Mouse (Mus musculus): ENCODE measurements around the gene Apod. TPM values are rescaled to one million over a fixed set of nuclear protein-coding genes. Genes with fewer than 3 reads are reported as not detected.
A peak's percentile ranks its signal among the peaks of the same experiment; 100 is the strongest.

Gene Apod
- polyA plus RNA-seq, 1 experiment from 2014 or later: 96.7 TPM

GRCm38 (mm10) chr16:31280176-31280575 is 34.4 kb downstream of the Apod start:
- H3K9me3 ChIP-seq (replicated peaks): no peaks in the 10 kb centered on the region
- H3K9ac ChIP-seq: no peak overlapping the region
- no peak overlapping the region for H3K4me2 ChIP-seq (replicated peaks)
- peaks cover 18% of the 10 kb centered on the region for H3K4me1 ChIP-seq
- no peaks in the 10 kb centered on the region for H3K36me3 ChIP-seq
- no peak overlapping the region for H3K27ac ChIP-seq (replicated peaks)
- no peaks in the 10 kb centered on the region for H3K27me3 ChIP-seq
- no peak overlapping the region for H3K4me3 ChIP-seq (replicated peaks)
- no peak for ATAC-seq (ENCODE audit: insufficient number of reproducible peaks, low FRiP score, low TSS enrichment, low read depth)
- WGBS: 85% methylated on average over 4 of the region's 4 CpGs

- peaks cover 18% of the 10 kb centered on the region for H3K4me1 ChIP-seq
- H3K27me3 ChIP-seq: no peaks in the 10 kb centered on the region
- no peaks in the 10 kb centered on the region for H3K9me3 ChIP-seq (replicated peaks)
- no peak overlapping the region for H3K9ac ChIP-seq
- no peaks in the 10 kb centered on the region for H3K36me3 ChIP-seq
- ATAC-seq (ENCODE audit: insufficient number of reproducible peaks, low FRiP score, low TSS enrichment, low read depth): no peak
- WGBS: 75% methylated on average over 6 of the region's 6 CpGs
- no peak overlapping the region for H3K4me2 ChIP-seq (replicated peaks)
- no peak overlapping the region for H3K4me3 ChIP-seq (replicated peaks)
- no peak overlapping the region for H3K27ac ChIP-seq (replicated peaks)
Measured at GRCm38 (mm10) chr16:31278581-31278980, 36.0 kb downstream of the Apod start.

- no peaks in the 10 kb centered on the region for H3K9me3 ChIP-seq (replicated peaks)
- no peak overlapping the region for H3K4me2 ChIP-seq (replicated peaks)
- whole genome bisulfite sequencing: 62% methylated on average over 2 of the region's 2 CpGs
- no peak for ATAC-seq (ENCODE audit: insufficient number of reproducible peaks, low FRiP score, low TSS enrichment, low read depth)
- no peak overlapping the region for H3K9ac ChIP-seq
- H3K4me1 ChIP-seq: peaks cover 23% of the 10 kb centered on the region
- H3K27ac ChIP-seq (replicated peaks): no peak overlapping the region
- no peaks in the 10 kb centered on the region for H3K36me3 ChIP-seq
- no peaks in the 10 kb centered on the region for H3K27me3 ChIP-seq
- no peak overlapping the region for H3K4me3 ChIP-seq (replicated peaks)
Measured at GRCm38 (mm10) chr16:31278081-31278480, 36.5 kb downstream of the Apod start.

- Histone ChIP-seq H3K27me3 (no peaks in the 10 kb centered on the region), H3K4me2 (replicated peaks) (no peak overlapping the region), H3K36me3 (no peaks in the 10 kb centered on the region), H3K27ac (replicated peaks) (peak overlapping the region; percentile 85), H3K9ac (no peak overlapping the region), H3K4me1 (peaks cover 33% of the 10 kb centered on the region), H3K9me3 (replicated peaks) (no peaks in the 10 kb centered on the region), H3K4me3 (replicated peaks) (no peak overlapping the region)
- WGBS: 57% methylated on average over 7 of the region's 7 CpGs
- no peak for ATAC-seq (ENCODE audit: insufficient number of reproducible peaks, low FRiP score, low TSS enrichment, low read depth)
Measured at GRCm38 (mm10) chr16:31276962-31277361, 37.6 kb downstream of the Apod start.

DNA sequence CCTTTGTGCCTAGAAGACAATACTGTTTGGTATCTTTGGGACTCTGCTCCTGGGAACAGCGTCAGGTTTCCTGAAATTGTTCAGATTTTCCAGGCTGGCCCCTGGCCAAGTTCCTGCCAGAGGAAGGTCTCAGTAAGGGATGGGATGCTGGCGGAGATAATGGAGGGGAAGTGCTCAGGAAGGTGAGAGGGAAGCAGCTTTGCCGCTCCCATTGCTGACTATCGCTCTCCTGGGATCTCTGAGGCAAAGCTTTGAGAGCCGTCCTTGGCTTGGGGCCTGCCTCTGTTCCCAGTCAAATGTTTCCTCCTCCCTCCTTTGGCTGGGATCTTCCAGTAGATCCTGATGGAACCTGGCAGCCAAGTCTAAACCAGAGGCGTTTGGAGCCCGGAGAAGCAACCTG is 38.1 kb downstream of the Apod start:
- Histone ChIP-seq H3K27me3 (no peaks in the 10 kb centered on the region), H3K9me3 (replicated peaks) (no peaks in the 10 kb centered on the region), H3K4me1 (peaks cover 34% of the 10 kb centered on the region), H3K9ac (no peak overlapping the region), H3K36me3 (no peaks in the 10 kb centered on the region; the same call in 1 of the 2 replicates), H3K4me2 (replicated peaks) (no peak overlapping the region), H3K27ac (replicated peaks) (peak overlapping the region; percentile 85), H3K4me3 (replicated peaks) (no peak overlapping the region)
- 44% methylated on average over 7 of the region's 7 CpGs for WGBS
- no peak for ATAC-seq (ENCODE audit: insufficient number of reproducible peaks, low FRiP score, low TSS enrichment, low read depth)

DNA sequence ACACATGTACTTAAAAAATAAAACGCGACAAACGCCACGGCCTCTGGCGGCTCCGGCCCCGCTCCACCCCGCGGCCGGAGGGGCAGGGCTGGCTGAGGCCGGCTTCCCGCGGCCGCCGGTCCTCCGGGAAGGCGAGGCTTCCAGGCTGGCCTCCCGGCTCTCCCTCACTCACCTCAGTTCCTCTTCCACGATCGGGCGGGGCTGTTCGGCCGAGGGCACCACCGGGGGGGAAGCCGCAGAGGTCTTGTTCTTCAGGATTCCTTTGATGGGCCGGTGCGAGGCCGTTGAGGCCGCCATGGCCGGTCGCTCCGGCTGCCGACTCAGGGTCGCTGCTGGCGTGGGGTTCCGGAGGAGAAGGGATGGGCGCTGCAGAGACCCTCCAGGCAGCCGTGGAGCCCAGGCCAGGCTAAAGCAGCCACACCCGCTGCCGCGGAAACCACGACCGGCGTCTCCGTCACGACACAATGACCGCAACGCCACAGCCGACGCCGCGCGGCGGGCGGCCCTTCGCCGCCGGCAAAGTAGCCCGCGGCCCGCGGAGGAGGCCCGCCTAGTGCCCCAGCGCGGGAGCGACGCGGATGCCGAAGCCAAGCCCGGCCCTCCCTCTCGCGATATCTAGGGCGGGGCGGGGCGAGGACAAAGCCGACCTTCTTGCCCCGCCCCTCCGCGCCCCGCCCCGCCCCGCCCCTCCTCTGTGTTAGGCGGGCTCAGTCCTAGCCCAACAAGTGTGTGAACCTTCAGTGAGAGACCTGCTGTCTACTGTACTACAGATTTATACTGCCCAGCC is 39.7 kb downstream of the Apod start, which contains the start of gene Ppp1r2:
Gene Ppp1r2, minus strand, starts transcription at position 604 of the 787 bp plus-strand sequence.
- peak within 1 kb of the TSS; percentile 97 for H3K9ac ChIP-seq
- peak; percentile 96 for ATAC-seq (ENCODE audit: insufficient number of reproducible peaks, low FRiP score, low TSS enrichment, low read depth)
- no peaks in the 10 kb centered on the region for H3K27me3 ChIP-seq
- H3K9me3 ChIP-seq (replicated peaks): no peaks in the 10 kb centered on the region
- H3K4me1 ChIP-seq: peaks cover 40% of the 10 kb centered on the region
- H3K4me3 ChIP-seq (replicated peaks): peak within 1 kb of the TSS; percentile 87
- no peaks in the 10 kb centered on the region; the same call in 1 of the 2 replicates for H3K36me3 ChIP-seq
- peak within 1 kb of the TSS; percentile 52 for H3K4me2 ChIP-seq (replicated peaks)
- peak within 1 kb of the TSS; percentile 92 for H3K27ac ChIP-seq (replicated peaks)
- under 1% methylated on average over 78 of the region's 83 CpGs for WGBS

- Histone ChIP-seq H3K4me3 (replicated peaks) (peak overlapping the region; percentile 87), H3K4me2 (replicated peaks) (peak overlapping the region; percentile 52), H3K27ac (replicated peaks) (0 out of 2 replicates have a peak overlapping the region, but pooled peaks have one; percentile 92), H3K36me3 (no peaks in the 10 kb centered on the region; the same call in 1 of the 2 replicates), H3K4me1 (peaks cover 42% of the 10 kb centered on the region), H3K27me3 (no peaks in the 10 kb centered on the region), H3K9ac (peak overlapping the region; percentile 97), H3K9me3 (replicated peaks) (no peaks in the 10 kb centered on the region)
- WGBS: 1% methylated on average over 6 of the region's 6 CpGs
- ATAC-seq (ENCODE audit: insufficient number of reproducible peaks, low FRiP score, low TSS enrichment, low read depth): no peak
Measured at GRCm38 (mm10) chr16:31274084-31274483, 40.5 kb downstream of the Apod start.

DNA sequence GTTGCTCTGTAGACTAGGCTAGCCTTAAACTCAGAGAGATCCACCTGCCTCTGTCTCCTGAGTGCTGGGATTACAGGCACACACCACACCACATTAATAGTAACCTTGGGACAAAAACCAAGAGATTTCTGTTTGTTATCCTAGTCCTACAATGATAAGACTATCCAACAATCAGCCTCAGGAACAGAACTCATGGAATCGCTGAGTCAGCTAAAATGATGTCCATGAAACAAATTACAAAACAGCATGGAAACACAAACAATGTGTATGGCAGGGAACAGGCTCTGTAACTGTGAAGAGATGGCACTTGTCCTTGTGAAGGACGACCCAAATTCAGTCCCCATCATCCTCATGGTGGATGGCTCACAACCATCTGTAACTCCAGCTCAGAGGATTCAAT is 47.9 kb downstream of the Apod start:
- 91% methylated on average over 2 of the region's 2 CpGs for WGBS
- no peak for ATAC-seq (ENCODE audit: insufficient number of reproducible peaks, low FRiP score, low TSS enrichment, low read depth)
- H3K4me3 ChIP-seq (replicated peaks): no peak overlapping the region
- H3K27ac ChIP-seq (replicated peaks): no peak overlapping the region
- peaks cover 11% of the 10 kb centered on the region for H3K36me3 ChIP-seq
- H3K4me2 ChIP-seq (replicated peaks): no peak overlapping the region
- H3K4me1 ChIP-seq: peaks cover 9% of the 10 kb centered on the region; the same call in 1 of the 2 replicates
- H3K9ac ChIP-seq: no peak overlapping the region
- no peaks in the 10 kb centered on the region for H3K27me3 ChIP-seq
- no peaks in the 10 kb centered on the region for H3K9me3 ChIP-seq (replicated peaks)

- Histone ChIP-seq H3K27me3 (no peaks in the 10 kb centered on the region), H3K4me1 (no peaks in the 10 kb centered on the region), H3K9me3 (replicated peaks) (no peaks in the 10 kb centered on the region), H3K36me3 (peaks cover 55% of the 10 kb centered on the region), H3K9ac (no peak overlapping the region), H3K4me3 (replicated peaks) (no peak overlapping the region), H3K27ac (replicated peaks) (no peak overlapping the region), H3K4me2 (replicated peaks) (no peak overlapping the region)
- no peak for ATAC-seq (ENCODE audit: insufficient number of reproducible peaks, low FRiP score, low TSS enrichment, low read depth)
- WGBS: 81% methylated on average over 2 of the region's 2 CpGs
Measured at GRCm38 (mm10) chr16:31256151-31256550, 58.5 kb downstream of the Apod start.

DNA sequence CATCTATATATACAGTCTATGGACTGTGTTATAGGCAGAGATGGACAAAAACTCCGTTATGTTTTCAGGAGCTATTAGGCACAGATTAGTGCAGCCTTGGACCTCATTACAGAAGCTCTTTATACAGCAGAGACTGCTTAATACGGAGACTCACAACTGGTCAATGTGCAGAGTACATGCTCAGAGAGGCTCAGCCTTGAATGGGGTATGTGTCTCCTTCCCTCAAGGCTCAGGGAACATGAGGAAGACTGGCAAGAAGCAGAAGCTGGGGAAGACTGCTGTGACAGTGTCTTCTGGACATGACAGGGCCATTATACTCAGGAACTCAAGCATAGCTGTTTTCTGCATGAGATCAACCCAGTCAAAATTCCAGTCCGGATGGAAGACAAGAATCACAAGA is 58.9 kb downstream of the Apod start:
- WGBS: 74% methylated on average over 3 of the region's 3 CpGs
- peaks cover 51% of the 10 kb centered on the region for H3K36me3 ChIP-seq
- H3K9me3 ChIP-seq (replicated peaks): no peaks in the 10 kb centered on the region
- H3K27me3 ChIP-seq: no peaks in the 10 kb centered on the region
- no peak overlapping the region for H3K4me3 ChIP-seq (replicated peaks)
- no peak overlapping the region for H3K27ac ChIP-seq (replicated peaks)
- H3K4me1 ChIP-seq: no peaks in the 10 kb centered on the region
- no peak for ATAC-seq (ENCODE audit: insufficient number of reproducible peaks, low FRiP score, low TSS enrichment, low read depth)
- H3K9ac ChIP-seq: no peak overlapping the region
- no peak overlapping the region for H3K4me2 ChIP-seq (replicated peaks)

- 91% methylated on average over 3 of the region's 3 CpGs for WGBS
- ATAC-seq (ENCODE audit: insufficient number of reproducible peaks, low FRiP score, low TSS enrichment, low read depth): no peak
Measured at GRCm38 (mm10) chr16:31249401-31249800, 65.2 kb downstream of the Apod start.

DNA sequence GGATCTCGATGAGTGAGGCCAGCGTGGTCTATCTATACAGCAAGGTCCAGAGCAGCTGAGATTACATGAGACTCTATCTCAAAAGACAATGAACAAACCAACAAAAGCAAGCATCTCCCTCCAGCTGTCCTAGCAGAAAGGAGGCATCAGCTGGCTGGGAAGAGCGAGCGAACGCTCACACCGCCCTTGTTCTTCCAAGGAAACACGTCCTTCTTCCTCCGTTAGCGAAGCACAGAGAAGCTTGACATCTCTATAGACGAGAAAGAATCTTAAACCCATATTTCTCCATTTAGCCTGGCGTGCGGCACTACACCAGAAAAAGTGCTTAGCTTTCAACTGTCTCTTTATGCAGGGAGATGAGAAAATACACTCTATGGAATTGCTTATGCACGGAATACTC is 65.9 kb downstream of the Apod start:
- Histone ChIP-seq H3K27ac (replicated peaks) (no peak overlapping the region), H3K4me1 (no peaks in the 10 kb centered on the region), H3K4me2 (replicated peaks) (no peak overlapping the region), H3K9ac (no peak overlapping the region), H3K36me3 (peaks cover 9% of the 10 kb centered on the region; the same call in 1 of the 2 replicates), H3K27me3 (no peaks in the 10 kb centered on the region), H3K4me3 (replicated peaks) (no peak overlapping the region), H3K9me3 (replicated peaks) (no peaks in the 10 kb centered on the region)
- WGBS: 88% methylated on average over 13 of the region's 13 CpGs
- ATAC-seq (ENCODE audit: insufficient number of reproducible peaks, low FRiP score, low TSS enrichment, low read depth): no peak

More at GRCm38 (mm10) chr16:31249401-31249800, 65.2 kb downstream of the Apod start:
- H3K4me3 ChIP-seq (replicated peaks): no peak overlapping the region
- H3K9me3 ChIP-seq (replicated peaks): no peaks in the 10 kb centered on the region
- no peaks in the 10 kb centered on the region for H3K27me3 ChIP-seq
- peaks cover 9% of the 10 kb centered on the region; the same call in 1 of the 2 replicates for H3K36me3 ChIP-seq
- H3K27ac ChIP-seq (replicated peaks): no peak overlapping the region
- H3K4me1 ChIP-seq: no peaks in the 10 kb centered on the region
- H3K9ac ChIP-seq: no peak overlapping the region
- no peak overlapping the region for H3K4me2 ChIP-seq (replicated peaks)
